Mouse (Mus musculus) heart, embryonic 13.5 days (tissue): ENCODE measurements around the gene Med9. TPM values are rescaled to one million over a fixed set of nuclear protein-coding genes. Genes with fewer than 3 reads are reported as not detected.

Experiments used
- ATAC-seq: fragments of 200-750 bp; cut with Nextera tagmentation; 2 replicates; pipeline ENCODE4 v1.8.0; 2017; ENCODE audit warnings: moderate TSS enrichment; ENCODE audit not compliant: insufficient number of reproducible peaks, low FRiP score, low TSS enrichment; ENCODE audit errors: extremely low read depth
- H3K27ac ChIP-seq: fragments of 300-500 bp; sonication (generic); replicated peaks from 2 replicates; pipeline ENCODE4 v1.5.1; 2015; ENCODE audit warnings: moderate library complexity, mild to moderate bottlenecking, inconsistent platforms
- H3K27me3 ChIP-seq: fragments of 300-500 bp; sonication (generic); replicated peaks from 2 replicates; pipeline ENCODE4 v1.6.1; 2015; ENCODE audit warnings: mild to moderate bottlenecking, inconsistent platforms
- H3K36me3 ChIP-seq: fragments of 300-500 bp; sonication (generic); 2 replicates; pipeline ENCODE4 v1.6.1; 2015; ENCODE audit warnings: mild to moderate bottlenecking, inconsistent platforms
- H3K4me1 ChIP-seq: fragments of 300-500 bp; sonication (generic); 2 replicates; pipeline ENCODE4 v1.6.1; 2015; ENCODE audit warnings: inconsistent platforms
- H3K4me2 ChIP-seq: fragments of 300-500 bp; sonication (generic); 2 replicates; pipeline ENCODE4 v1.6.1; 2015; ENCODE audit warnings: inconsistent platforms, mild to moderate bottlenecking, moderate library complexity
- H3K4me3 ChIP-seq: fragments of 300-500 bp; sonication (generic); 2 replicates; pipeline ENCODE4 v1.5.1; 2015; ENCODE audit warnings: moderate library complexity, mild to moderate bottlenecking, inconsistent platforms
- H3K9ac ChIP-seq: fragments of 300-500 bp; sonication (generic); 2 replicates; pipeline ENCODE4 v1.6.1; 2015; ENCODE audit warnings: inconsistent platforms, mild to moderate bottlenecking, moderate library complexity
- H3K9me3 ChIP-seq: fragments of 300-500 bp; sonication (generic); 2 replicates; pipeline ENCODE4 v1.6.1; 2016; ENCODE audit warnings: inconsistent platforms
- WGBS: fragments of 180-500 bp; shearing (Covaris S2); methylation state at CpG from one replicate; pipeline ENCODE4 v1.1.7; 2015; ENCODE audit warnings: mixed read lengths; 5-methylcytosine and 5-hydroxymethylcytosine counted together
- polyA plus RNA-seq: library from polyadenylated mRNA; unstranded; fragments of >200 nt; fragmentation: Nextera tagmentation; extraction: Ambion mirVana; gene quantifications from 2 replicates; pipeline ENCODE4 v1.2.1, GENCODE M21; 2015

The Med9 gene
- 42.6 and 48.2 TPM in 2 replicates for polyA plus RNA-seq

- peak within 1 kb of the TSS; percentile 90 for H3K4me2 ChIP-seq
- 2% methylated on average over 43 of the region's 43 CpGs for WGBS
- H3K36me3 ChIP-seq, result peaks cover 6% of the 10 kb centered on the region; the same call in 1 of the 2 replicates
- H3K9me3 ChIP-seq, result no peaks in the 10 kb centered on the region
- H3K4me3 ChIP-seq, result peak within 1 kb of the TSS; percentile 80
- no peaks in the 10 kb centered on the region; the same call in 1 of the 2 replicates for H3K27me3 ChIP-seq
- ATAC-seq, result peak; percentile 55
- peak within 1 kb of the TSS; percentile 83 for H3K27ac ChIP-seq
- peaks cover 42% of the 10 kb centered on the region for H3K4me1 ChIP-seq
- H3K9ac ChIP-seq, result peak within 1 kb of the TSS; percentile 98
Observed at GRCm38 (mm10) chr11:59947752-59948400, at the start of gene Med9. Gene Med9 (plus strand): TSS chr11:59948206.

- no peak overlapping the region for H3K4me2 ChIP-seq
- H3K9ac ChIP-seq, result peak overlapping the region; percentile 67
- H3K4me3 ChIP-seq, result no peak overlapping the region
- ATAC-seq, result no peak
- H3K9me3 ChIP-seq, result no peaks in the 10 kb centered on the region
- WGBS, result 50% methylated on average over 13 of the region's 13 CpGs
- H3K27ac ChIP-seq, result peak overlapping the region; percentile 65
- H3K27me3 ChIP-seq, result no peaks in the 10 kb centered on the region
- no peaks in the 10 kb centered on the region for H3K36me3 ChIP-seq
- H3K4me1 ChIP-seq, result peaks cover 66% of the 10 kb centered on the region
Observed at GRCm38 (mm10) chr11:59899711-59900685, 48.0 kb upstream of the Med9 start.

- H3K4me3 ChIP-seq, result no peak overlapping the region
- no peak overlapping the region for H3K4me2 ChIP-seq
- no peaks in the 10 kb centered on the region for H3K36me3 ChIP-seq
- WGBS, result 91% methylated on average over 1 of the region's 1 CpGs
- H3K9ac ChIP-seq, result no peak overlapping the region
- no peak for ATAC-seq
- H3K27me3 ChIP-seq, result no peaks in the 10 kb centered on the region
- peaks cover 60% of the 10 kb centered on the region for H3K4me1 ChIP-seq
- H3K27ac ChIP-seq, result peak overlapping the region; percentile 65
- H3K9me3 ChIP-seq, result no peaks in the 10 kb centered on the region
Observed at GRCm38 (mm10) chr11:59900995-59901394, 47.0 kb upstream of the Med9 start.

GRCm38 (mm10) chr11:59902045-59902726 lies 45.8 kb upstream of the Med9 start:
- no peaks in the 10 kb centered on the region for H3K27me3 ChIP-seq
- no peak overlapping the region for H3K4me3 ChIP-seq
- no peaks in the 10 kb centered on the region for H3K36me3 ChIP-seq
- H3K4me2 ChIP-seq, result peak overlapping the region; percentile 22
- H3K4me1 ChIP-seq, result peaks cover 57% of the 10 kb centered on the region
- H3K9me3 ChIP-seq, result no peaks in the 10 kb centered on the region
- H3K27ac ChIP-seq, result peak overlapping the region; percentile 87
- H3K9ac ChIP-seq, result peak overlapping the region; percentile 66
- WGBS, result 30% methylated on average over 8 of the region's 8 CpGs
- ATAC-seq, result no peak

GRCm38 (mm10) chr11:59906521-59907123 lies 41.4 kb upstream of the Med9 start:
- no peaks in the 10 kb centered on the region for H3K9me3 ChIP-seq
- no peak overlapping the region for H3K9ac ChIP-seq
- H3K36me3 ChIP-seq, result no peaks in the 10 kb centered on the region
- no peak overlapping the region for H3K4me2 ChIP-seq
- ATAC-seq, result no peak
- no peak overlapping the region for H3K27ac ChIP-seq
- WGBS, result 77% methylated on average over 6 of the region's 6 CpGs
- H3K4me1 ChIP-seq, result peaks cover 19% of the 10 kb centered on the region
- no peaks in the 10 kb centered on the region for H3K27me3 ChIP-seq
- H3K4me3 ChIP-seq, result no peak overlapping the region

GRCm38 (mm10) chr11:59908446-59908845 lies 39.6 kb upstream of the Med9 start:
- Histone ChIP-seq H3K9ac (no peak overlapping the region), H3K27ac (no peak overlapping the region), H3K9me3 (no peaks in the 10 kb centered on the region), H3K27me3 (no peaks in the 10 kb centered on the region), H3K4me2 (no peak overlapping the region), H3K4me1 (peaks cover 4% of the 10 kb centered on the region; the same call in 1 of the 2 replicates), H3K4me3 (no peak overlapping the region), H3K36me3 (no peaks in the 10 kb centered on the region)
- 48% methylated on average over 3 of the region's 3 CpGs for WGBS
- no peak for ATAC-seq

GRCm38 (mm10) chr11:59910586-59910985 lies 37.4 kb upstream of the Med9 start:
- no peak for ATAC-seq

GRCm38 (mm10) chr11:59911523-59911922 lies 36.5 kb upstream of the Med9 start:
- no peak overlapping the region for H3K9ac ChIP-seq
- ATAC-seq, result no peak
- no peaks in the 10 kb centered on the region for H3K27me3 ChIP-seq
- H3K36me3 ChIP-seq, result no peaks in the 10 kb centered on the region
- no peak overlapping the region for H3K4me3 ChIP-seq
- no peaks in the 10 kb centered on the region for H3K9me3 ChIP-seq
- 74% methylated on average over 1 of the region's 1 CpGs for WGBS
- no peak overlapping the region for H3K27ac ChIP-seq
- H3K4me2 ChIP-seq, result no peak overlapping the region
- H3K4me1 ChIP-seq, result no peaks in the 10 kb centered on the region

More at GRCm38 (mm10) chr11:59910586-59910985, 37.4 kb upstream of the Med9 start:
- Histone ChIP-seq H3K9me3 (no peaks in the 10 kb centered on the region), H3K27ac (no peak overlapping the region), H3K36me3 (no peaks in the 10 kb centered on the region), H3K4me2 (no peak overlapping the region), H3K27me3 (no peaks in the 10 kb centered on the region), H3K9ac (no peak overlapping the region), H3K4me3 (no peak overlapping the region), H3K4me1 (no peaks in the 10 kb centered on the region)

- no peak overlapping the region; the same call in 1 of the 2 replicates for H3K27ac ChIP-seq
- 58% methylated on average over 4 of the region's 4 CpGs for WGBS
Observed at GRCm38 (mm10) chr11:59913702-59914101, 34.3 kb upstream of the Med9 start.

GRCm38 (mm10) chr11:59918014-59918413 lies 30.0 kb upstream of the Med9 start:
- no peaks in the 10 kb centered on the region for H3K36me3 ChIP-seq
- H3K4me1 ChIP-seq, result peaks cover 47% of the 10 kb centered on the region
- WGBS, result 9% methylated on average over 4 of the region's 4 CpGs
- H3K9me3 ChIP-seq, result no peaks in the 10 kb centered on the region
- no peak for ATAC-seq
- no peak overlapping the region for H3K4me3 ChIP-seq
- no peaks in the 10 kb centered on the region for H3K27me3 ChIP-seq
- no peak overlapping the region for H3K9ac ChIP-seq
- H3K4me2 ChIP-seq, result no peak overlapping the region
- H3K27ac ChIP-seq, result peak overlapping the region; percentile 64

More at GRCm38 (mm10) chr11:59913702-59914101, 34.3 kb upstream of the Med9 start:
- ATAC-seq, result no peak
- no peak overlapping the region for H3K4me3 ChIP-seq
- H3K4me1 ChIP-seq, result peaks cover 14% of the 10 kb centered on the region
- no peaks in the 10 kb centered on the region for H3K9me3 ChIP-seq
- H3K4me2 ChIP-seq, result no peak overlapping the region
- H3K27me3 ChIP-seq, result no peaks in the 10 kb centered on the region
- no peaks in the 10 kb centered on the region for H3K36me3 ChIP-seq
- H3K9ac ChIP-seq, result no peak overlapping the region
